Comparison of ENCODE assay signal across 7 mouse cellular contexts in genomic region chr2:167420811-167421241, GRCm38 (mm10). TPM values are rescaled to one million over a fixed set of nuclear protein-coding genes. Genes with fewer than 3 reads are reported as not detected.
DNase-seq lines count a peak whose midpoint lies in the region; ATAC-seq and TF ChIP-seq lines count a peak whose summit lies in the region.

No protein-coding gene starts in this region.

- peak overlapping the region; percentile 90 for H3K9ac ChIP-seq in neural tube, embryonic 11.5 days (ENCODE audit: low read length)
- peak overlapping the region; percentile 97 for H3K9ac ChIP-seq in embryonic facial prominence, embryonic 14.5 days (ENCODE audit: low read depth, low read length)
- H3K9ac ChIP-seq in hindbrain, embryonic 16.5 days (ENCODE audit: low read depth, low read length) = peak overlapping the region; percentile 94
- H3K9ac ChIP-seq in midbrain, postnatal 0 days (replicated peaks; ENCODE audit: low read length, poor library complexity, severe bottlenecking) = peak overlapping the region; percentile 92

- H3K36me3 ChIP-seq in neural tube, embryonic 11.5 days (ENCODE audit: control insufficient read depth, insufficient read depth, low read length) = peaks cover 7% of the 10 kb centered on the region
- peaks cover 20% of the 10 kb centered on the region for H3K36me3 ChIP-seq in embryonic facial prominence, embryonic 14.5 days (ENCODE audit: control insufficient read depth, insufficient read depth, low read length)
- H3K36me3 ChIP-seq in hindbrain, embryonic 16.5 days (ENCODE audit: control insufficient read depth, insufficient read depth, low read length) = no peaks in the 10 kb centered on the region; the same call in 1 of the 2 replicates
- H3K36me3 ChIP-seq in midbrain, postnatal 0 days (ENCODE audit: insufficient read depth, low read length) = peaks cover 12% of the 10 kb centered on the region

- no peak for TF ChIP-seq CTCF in midbrain, postnatal 0 days (IDR thresholded peaks at IDR 0.05)

- no peaks in the 10 kb centered on the region for H3K9me3 ChIP-seq in neural tube, embryonic 11.5 days (ENCODE audit: control insufficient read depth, low read length)
- H3K9me3 ChIP-seq in embryonic facial prominence, embryonic 14.5 days (ENCODE audit: control insufficient read depth, low read length) = no peaks in the 10 kb centered on the region
- no peaks in the 10 kb centered on the region for H3K9me3 ChIP-seq in hindbrain, embryonic 16.5 days (ENCODE audit: control insufficient read depth, low read length)
- no peaks in the 10 kb centered on the region for H3K9me3 ChIP-seq in midbrain, postnatal 0 days (ENCODE audit: low read length)

- peak overlapping the region; percentile 50 for H3K4me2 ChIP-seq in neural tube, embryonic 11.5 days (ENCODE audit: low read depth)
- peak overlapping the region; percentile 92 for H3K4me2 ChIP-seq in embryonic facial prominence, embryonic 14.5 days (ENCODE audit: low read depth, low read length)
- peak overlapping the region; percentile 91 for H3K4me2 ChIP-seq in hindbrain, embryonic 16.5 days (ENCODE audit: low read length)
- H3K4me2 ChIP-seq in midbrain, postnatal 0 days (ENCODE audit: low read depth, low read length, poor library complexity, severe bottlenecking) = peak overlapping the region; percentile 93

- no peak for ATAC-seq in neural tube, embryonic 11.5 days (ENCODE audit: insufficient read depth, low FRiP score, low TSS enrichment)
- no peak for ATAC-seq in embryonic facial prominence, embryonic 14.5 days (ENCODE audit: low read depth)
- ATAC-seq in hindbrain, embryonic 16.5 days = no peak
- no peak for ATAC-seq in midbrain, postnatal 0 days (ENCODE audit: low FRiP score)

- peaks cover 13% of the 10 kb centered on the region for H3K4me1 ChIP-seq in neural tube, embryonic 11.5 days (ENCODE audit: control insufficient read depth, insufficient read depth, low read length)
- H3K4me1 ChIP-seq in embryonic facial prominence, embryonic 14.5 days (ENCODE audit: control insufficient read depth, insufficient read depth, low read length) = peaks cover 14% of the 10 kb centered on the region
- peaks cover 16% of the 10 kb centered on the region for H3K4me1 ChIP-seq in hindbrain, embryonic 16.5 days (ENCODE audit: control insufficient read depth, insufficient read depth, low read depth, low read length)
- H3K4me1 ChIP-seq in midbrain, postnatal 0 days (ENCODE audit: insufficient read depth, low read length) = peaks cover 15% of the 10 kb centered on the region; the same call in 1 of the 2 replicates

- peak overlapping the region; percentile 61 for H3K4me3 ChIP-seq in neural tube, embryonic 11.5 days (ENCODE audit: low read depth, low read length)
- peak overlapping the region; percentile 82 for H3K4me3 ChIP-seq in embryonic facial prominence, embryonic 14.5 days (ENCODE audit: low read depth, low read length)
- H3K4me3 ChIP-seq in hindbrain, embryonic 16.5 days (ENCODE audit: low read length) = peak overlapping the region; percentile 77
- H3K4me3 ChIP-seq in midbrain, postnatal 0 days (ENCODE audit: low read depth, low read length) = peak overlapping the region; percentile 64

- no peak for DNase-seq in neural tube, embryonic 11.5 days (ENCODE audit: low spot score)
- DNase-seq in neural tube, embryonic 10.5 days (ENCODE audit: extremely low spot score, low spot score) = no peak
- DNase-seq in embryonic facial prominence, embryonic 14.5 days (ENCODE audit: low spot score) = no peak
- no peak for DNase-seq in midbrain, postnatal 0 days (ENCODE audit: low spot score)
- DNase-seq in gastrocnemius, postnatal 25 days = no peak
- DNase-seq in frontal cortex, postnatal 10 days (ENCODE audit: low spot score in 2 of 2) = no peak

- no peaks in the 10 kb centered on the region for H3K27me3 ChIP-seq in neural tube, embryonic 11.5 days (ENCODE audit: control insufficient read depth, insufficient read depth, low read length)
- H3K27me3 ChIP-seq in embryonic facial prominence, embryonic 14.5 days (replicated peaks; ENCODE audit: control insufficient read depth, insufficient read depth, low read length) = no peaks in the 10 kb centered on the region
- no peaks in the 10 kb centered on the region for H3K27me3 ChIP-seq in hindbrain, embryonic 16.5 days (replicated peaks; ENCODE audit: control insufficient read depth, insufficient read depth, low read length)
- H3K27me3 ChIP-seq in midbrain, postnatal 0 days (ENCODE audit: insufficient read depth, low read length) = no peaks in the 10 kb centered on the region

- H3K27ac ChIP-seq in neural tube, embryonic 11.5 days (ENCODE audit: low read depth, low read length) = peak overlapping the region; percentile 92; the same call in 1 of the 2 replicates
- peak overlapping the region; percentile 98 for H3K27ac ChIP-seq in embryonic facial prominence, embryonic 14.5 days (replicated peaks; ENCODE audit: low read depth, low read length)
- peak overlapping the region; percentile 99 for H3K27ac ChIP-seq in hindbrain, embryonic 16.5 days (ENCODE audit: low read depth, low read length)
- peak overlapping the region; percentile 100 for H3K27ac ChIP-seq in midbrain, postnatal 0 days (ENCODE audit: low read depth, low read length)

- 28% methylated on average over 10 of the region's 10 CpGs for WGBS in neural tube, embryonic 11.5 days
- 21% methylated on average over 10 of the region's 10 CpGs for WGBS in embryonic facial prominence, embryonic 14.5 days
- WGBS in hindbrain, embryonic 16.5 days = 28% methylated on average over 10 of the region's 10 CpGs
- WGBS in midbrain, postnatal 0 days = 24% methylated on average over 10 of the region's 10 CpGs

RNA-seq across cellular contexts. Expression of gene Slc9a8, which starts 0.7 kb away (rescaled TPM):
- 16.2 and 19.1 TPM in 2 replicates for polyA plus RNA-seq in neural tube, embryonic 11.5 days (2014; fragmentation: Nextera tagmentation; extraction: Ambion mirVana)
- 13.6 and 17.8 TPM in 2 replicates for polyA plus RNA-seq in embryonic facial prominence, embryonic 14.5 days (2014; fragmentation: Nextera tagmentation; extraction: Ambion mirVana)
- polyA plus RNA-seq in hindbrain, embryonic 16.5 days (2015; fragmentation: Nextera tagmentation; extraction: Ambion mirVana) = 18.7 and 19.9 TPM in 2 replicates
- total RNA-seq in midbrain, postnatal 0 days (2014; rRNA removed) = 30.6 and 36.2 TPM in 2 replicates
- 17.9 TPM in 2 replicates for polyA plus RNA-seq in midbrain, postnatal 0 days (2015; fragmentation: Nextera tagmentation; extraction: Ambion mirVana)
- total RNA-seq in gastrocnemius, postnatal 25 days (2021) = 10 to 100 TPM; 23.4 to 27.7 TPM
